Mouse (Mus musculus) embryonic facial prominence, embryonic 11.5 days (tissue): ENCODE data around the gene Tead2. TPM values are rescaled to one million over a fixed set of nuclear protein-coding genes. Genes with fewer than 3 reads are reported as not detected.

Experiments
- ATAC-seq: fragments of 200-750 bp; cut with Nextera tagmentation; replicated peaks from 2 replicates; pipeline ENCODE4 v1.8.0; 2017; ENCODE audit warnings: low read depth; ENCODE audit not compliant: insufficient number of reproducible peaks, low FRiP score, low TSS enrichment
- DNase-seq: peaks from one replicate; pipeline ENCODE4 v3.0.0-alpha.2; 2015; ENCODE audit warnings: low spot score
- H3K27ac ChIP-seq: fragments of 300-500 bp; sonication (generic); replicated peaks from 2 replicates; pipeline ENCODE4 v1.5.1; 2014; ENCODE audit warnings: mild to moderate bottlenecking, low read depth, low read length, control low read depth
- H3K27me3 ChIP-seq: fragments of 300-500 bp; sonication (generic); 2 replicates; pipeline ENCODE4 v1.6.1; 2014; ENCODE audit warnings: mild to moderate bottlenecking, low read length, moderate library complexity, mixed read lengths; ENCODE audit not compliant: control insufficient read depth, insufficient read depth
- H3K36me3 ChIP-seq: fragments of 300-500 bp; sonication (generic); replicated peaks from 2 replicates; pipeline ENCODE4 v1.6.1; 2014; ENCODE audit warnings: low read depth, mild to moderate bottlenecking, low read length, moderate library complexity, mixed read lengths; ENCODE audit not compliant: control insufficient read depth, insufficient read depth
- H3K4me1 ChIP-seq: fragments of 300-500 bp; sonication (generic); 2 replicates; pipeline ENCODE4 v1.6.1; 2014; ENCODE audit warnings: low read length, mixed read lengths; ENCODE audit not compliant: control insufficient read depth, insufficient read depth
- H3K4me2 ChIP-seq: fragments of 300-500 bp; sonication (generic); 2 replicates; pipeline ENCODE4 v1.6.1; 2014; ENCODE audit warnings: low read depth, mild to moderate bottlenecking, control low read depth, low read length, moderate library complexity
- H3K4me3 ChIP-seq: fragments of 300-500 bp; sonication (generic); 2 replicates; pipeline ENCODE4 v1.5.1; 2014; ENCODE audit warnings: low read depth, low read length, control low read depth
- H3K9ac ChIP-seq: fragments of 300-500 bp; sonication (generic); replicated peaks from 2 replicates; pipeline ENCODE4 v1.6.1; 2014; ENCODE audit warnings: mild to moderate bottlenecking, control low read depth, low read length
- H3K9me3 ChIP-seq: fragments of 300-500 bp; sonication (generic); replicated peaks from 2 replicates; pipeline ENCODE4 v1.6.1; 2016; ENCODE audit warnings: mild to moderate bottlenecking, low read length, inconsistent platforms, mixed read lengths; ENCODE audit not compliant: control insufficient read depth
- WGBS: fragments of 180-500 bp; shearing (Covaris S2); extraction: QIAGEN DNeasy Blood & Tissue Kit; methylation state at CpG from one replicate; pipeline ENCODE4 v1.1.7; 2014; 5-methylcytosine and 5-hydroxymethylcytosine counted together
- polyA plus RNA-seq: library from polyadenylated mRNA; unstranded; fragments of >200 nt; fragmentation: Nextera tagmentation; extraction: Ambion mirVana; gene quantifications from 2 replicates; pipeline ENCODE4 v1.2.1, GENCODE M21; 2014

The Tead2 gene
- polyA plus RNA-seq, 1 experiment from 2014 or later = 285 TPM

GRCm38 (mm10) chr7:45182199-45182601, 33.4 kb upstream of the Tead2 start:
- peak overlapping the region; percentile 17; the same call in 1 of the 2 replicates for H3K4me3 ChIP-seq
- H3K27ac ChIP-seq = no peak overlapping the region
- peak overlapping the region; percentile 40 for H3K4me2 ChIP-seq
- DNase-seq (peak; percentile 93), ATAC-seq (peak; percentile 70)
- no peaks in the 10 kb centered on the region for H3K9me3 ChIP-seq
- peaks cover 78% of the 10 kb centered on the region for H3K27me3 ChIP-seq
- H3K36me3 ChIP-seq = no peaks in the 10 kb centered on the region
- H3K9ac ChIP-seq = 0 out of 2 replicates have a peak overlapping the region, but pooled peaks have one; percentile 13
- no peaks in the 10 kb centered on the region; the same call in 1 of the 2 replicates for H3K4me1 ChIP-seq
- WGBS = under 1% methylated on average over 31 of the region's 34 CpGs

- peak; percentile 4; the same call in 1 of the 2 replicates for ATAC-seq
- 17% methylated on average over 11 of the region's 11 CpGs for WGBS
- H3K9ac ChIP-seq = 0 out of 2 replicates have a peak overlapping the region, but pooled peaks have one; percentile 13
These were observed 32.9 kb upstream of the Tead2 start for GRCm38 (mm10) chr7:45182606-45183005.

GRCm38 (mm10) chr7:45183672-45184071, 31.9 kb upstream of the Tead2 start:
- 56% methylated on average over 7 of the region's 7 CpGs for WGBS
- peaks cover 63% of the 10 kb centered on the region for H3K27me3 ChIP-seq

More at GRCm38 (mm10) chr7:45182606-45183005, 32.9 kb upstream of the Tead2 start:
- peaks cover 74% of the 10 kb centered on the region for H3K27me3 ChIP-seq
- DNase-seq = no peak
- no peaks in the 10 kb centered on the region for H3K36me3 ChIP-seq
- no peaks in the 10 kb centered on the region for H3K9me3 ChIP-seq
- no peaks in the 10 kb centered on the region; the same call in 1 of the 2 replicates for H3K4me1 ChIP-seq
- H3K4me3 ChIP-seq = peak overlapping the region; percentile 17; the same call in 1 of the 2 replicates
- H3K4me2 ChIP-seq = peak overlapping the region; percentile 40
- H3K27ac ChIP-seq = no peak overlapping the region

GRCm38 (mm10) chr7:45185921-45186320, 29.6 kb upstream of the Tead2 start:
- no peaks in the 10 kb centered on the region for H3K36me3 ChIP-seq
- H3K27ac ChIP-seq = no peak overlapping the region
- H3K4me2 ChIP-seq = no peak overlapping the region
- H3K9ac ChIP-seq = no peak overlapping the region
- peaks cover 43% of the 10 kb centered on the region for H3K27me3 ChIP-seq
- H3K9me3 ChIP-seq = no peaks in the 10 kb centered on the region
- no peak overlapping the region for H3K4me3 ChIP-seq
- ATAC-seq (no peak), DNase-seq (no peak)
- H3K4me1 ChIP-seq = no peaks in the 10 kb centered on the region; the same call in 1 of the 2 replicates
- WGBS = 53% methylated on average over 7 of the region's 7 CpGs

More at GRCm38 (mm10) chr7:45183672-45184071, 31.9 kb upstream of the Tead2 start:
- H3K4me3 ChIP-seq = no peak overlapping the region
- H3K9me3 ChIP-seq = no peaks in the 10 kb centered on the region
- no peaks in the 10 kb centered on the region for H3K36me3 ChIP-seq
- DNase-seq (no peak), ATAC-seq (no peak)
- no peak overlapping the region for H3K27ac ChIP-seq
- no peak overlapping the region for H3K4me2 ChIP-seq
- H3K9ac ChIP-seq = no peak overlapping the region
- H3K4me1 ChIP-seq = no peaks in the 10 kb centered on the region; the same call in 1 of the 2 replicates

- 61% methylated on average over 16 of the region's 16 CpGs for WGBS
- no peak for DNase-seq
- no peaks in the 10 kb centered on the region for H3K9me3 ChIP-seq
- ATAC-seq = no peak
- H3K4me3 ChIP-seq = no peak overlapping the region
- H3K4me1 ChIP-seq = peaks cover 3% of the 10 kb centered on the region
- no peaks in the 10 kb centered on the region for H3K36me3 ChIP-seq
- H3K27ac ChIP-seq = no peak overlapping the region
- H3K9ac ChIP-seq = no peak overlapping the region; the same call in 1 of the 2 replicates
- H3K4me2 ChIP-seq = no peak overlapping the region
- peaks cover 8% of the 10 kb centered on the region for H3K27me3 ChIP-seq
These were observed 26.0 kb upstream of the Tead2 start for GRCm38 (mm10) chr7:45189600-45189999.

- peaks cover 3% of the 10 kb centered on the region for H3K4me1 ChIP-seq
- H3K4me2 ChIP-seq = no peak overlapping the region
- no peaks in the 10 kb centered on the region for H3K9me3 ChIP-seq
- H3K36me3 ChIP-seq = no peaks in the 10 kb centered on the region
- no peak overlapping the region for H3K9ac ChIP-seq
- H3K27me3 ChIP-seq = peaks cover 4% of the 10 kb centered on the region; the same call in 1 of the 2 replicates
- no peak for DNase-seq
- 93% methylated on average over 6 of the region's 6 CpGs for WGBS
- H3K27ac ChIP-seq = no peak overlapping the region
- H3K4me3 ChIP-seq = no peak overlapping the region
- ATAC-seq = no peak
These were observed 25.4 kb upstream of the Tead2 start for GRCm38 (mm10) chr7:45190186-45190585.

GRCm38 (mm10) chr7:45191161-45191560, 24.4 kb upstream of the Tead2 start:
- Histone ChIP-seq H3K9ac (no peak overlapping the region), H3K27me3 (peaks cover 2% of the 10 kb centered on the region; the same call in 1 of the 2 replicates), H3K9me3 (no peaks in the 10 kb centered on the region), H3K4me1 (peaks cover 3% of the 10 kb centered on the region), H3K36me3 (no peaks in the 10 kb centered on the region), H3K27ac (no peak overlapping the region), H3K4me2 (no peak overlapping the region), H3K4me3 (no peak overlapping the region)
- no peak for DNase-seq
- no peak for ATAC-seq
- WGBS = 75% methylated on average over 2 of the region's 2 CpGs

GRCm38 (mm10) chr7:45191803-45192363, 23.7 kb upstream of the Tead2 start:
- peak; percentile 79 for DNase-seq
- 14% methylated on average over 8 of the region's 8 CpGs for WGBS
- no peak overlapping the region for H3K9ac ChIP-seq
- ATAC-seq = peak; percentile 54
- H3K4me1 ChIP-seq = peaks cover 3% of the 10 kb centered on the region
- no peaks in the 10 kb centered on the region for H3K9me3 ChIP-seq
- no peak overlapping the region; the same call in 1 of the 2 replicates for H3K4me2 ChIP-seq
- H3K27ac ChIP-seq = no peak overlapping the region
- H3K4me3 ChIP-seq = no peak overlapping the region
- H3K36me3 ChIP-seq = no peaks in the 10 kb centered on the region
- H3K27me3 ChIP-seq = peaks cover 2% of the 10 kb centered on the region; the same call in 1 of the 2 replicates
